9 mouse cellular contexts compared by ENCODE assay signal in genomic region chr13:75877907-75878306, GRCm38 (mm10). TPM values are rescaled to one million over a fixed set of nuclear protein-coding genes. Genes with fewer than 3 reads are reported as not detected.
DNase-seq lines count a peak whose midpoint lies in the region; ATAC-seq lines count a peak whose summit lies in the region.
"Had no signal": no experiment of that assay in that cellular context is flagged by ENCODE, and none has a peak within 500 bp of the region (broad histone marks: within the 10 kb centered on the region; RNA-seq: fewer than 3 reads in every experiment).

No protein-coding gene starts in this region.

- H3K27ac ChIP-seq in hindbrain, embryonic 14.5 days: no peak overlapping the region
- no peak overlapping the region for H3K27ac ChIP-seq in hindbrain, embryonic 13.5 days
- no peak overlapping the region for H3K27ac ChIP-seq in midbrain, embryonic 15.5 days
- H3K27ac ChIP-seq: embryonic facial prominence, embryonic 13.5 days had no signal

- H3K4me2 ChIP-seq in hindbrain, embryonic 14.5 days (replicated peaks): no peak overlapping the region
- no peak overlapping the region for H3K4me2 ChIP-seq in hindbrain, embryonic 13.5 days
- H3K4me2 ChIP-seq in midbrain, embryonic 15.5 days: no peak overlapping the region
- H3K4me2 ChIP-seq: embryonic facial prominence, embryonic 13.5 days had no signal

- H3K9ac ChIP-seq in hindbrain, embryonic 14.5 days: no peak overlapping the region
- H3K9ac ChIP-seq in hindbrain, embryonic 13.5 days: no peak overlapping the region
- H3K9ac ChIP-seq in midbrain, embryonic 15.5 days: no peak overlapping the region
- H3K9ac ChIP-seq: embryonic facial prominence, embryonic 13.5 days had no signal

- peak; percentile 78 for DNase-seq in hindbrain, embryonic 14.5 days (ENCODE audit: low spot score)
- peak; percentile 59 for DNase-seq in A20 (ENCODE audit: low read depth, low spot score)
- peak; percentile 82 for DNase-seq in NIH3T3 (ENCODE audit: low read depth)
- DNase-seq in embryo, embryonic 10 days (ENCODE audit: low spot score): peak; percentile 65
- DNase-seq in kidney, postnatal 10 days: peak; percentile 50
- no peak for DNase-seq in spleen, adult 18-20 months

- H3K36me3 ChIP-seq in hindbrain, embryonic 14.5 days (replicated peaks; ENCODE audit: control insufficient read depth, insufficient read depth): peaks cover 32% of the 10 kb centered on the region
- peaks cover 18% of the 10 kb centered on the region for H3K36me3 ChIP-seq in hindbrain, embryonic 13.5 days
- H3K36me3 ChIP-seq in midbrain, embryonic 15.5 days (replicated peaks): 0 out of 2 replicates have a peak, but pooled peaks cover 3% of the 10 kb centered on the region

- H3K4me3 ChIP-seq in hindbrain, embryonic 14.5 days (replicated peaks; ENCODE audit: low read length): no peak overlapping the region
- no peak overlapping the region for H3K4me3 ChIP-seq in hindbrain, embryonic 13.5 days
- H3K4me3 ChIP-seq in midbrain, embryonic 15.5 days: no peak overlapping the region
- H3K4me3 ChIP-seq: embryonic facial prominence, embryonic 13.5 days had no signal

- H3K4me1 ChIP-seq in hindbrain, embryonic 14.5 days (replicated peaks; ENCODE audit: control insufficient read depth, insufficient read depth, low read length): no peaks in the 10 kb centered on the region
- H3K4me1 ChIP-seq in hindbrain, embryonic 13.5 days (replicated peaks): no peaks in the 10 kb centered on the region
- H3K4me1 ChIP-seq in midbrain, embryonic 15.5 days: no peaks in the 10 kb centered on the region
- H3K4me1 ChIP-seq: embryonic facial prominence, embryonic 13.5 days had no signal

- no peaks in the 10 kb centered on the region for H3K27me3 ChIP-seq in hindbrain, embryonic 14.5 days (ENCODE audit: control insufficient read depth, insufficient read depth, low read length)
- no peaks in the 10 kb centered on the region for H3K27me3 ChIP-seq in hindbrain, embryonic 13.5 days
- no peaks in the 10 kb centered on the region for H3K27me3 ChIP-seq in midbrain, embryonic 15.5 days (replicated peaks)
- H3K27me3 ChIP-seq: embryonic facial prominence, embryonic 13.5 days had no signal

- no peaks in the 10 kb centered on the region for H3K9me3 ChIP-seq in hindbrain, embryonic 14.5 days (ENCODE audit: control insufficient read depth, low read length)
- no peaks in the 10 kb centered on the region for H3K9me3 ChIP-seq in hindbrain, embryonic 13.5 days
- no peaks in the 10 kb centered on the region for H3K9me3 ChIP-seq in midbrain, embryonic 15.5 days
- H3K9me3 ChIP-seq: embryonic facial prominence, embryonic 13.5 days had no signal

- no peak for ATAC-seq in hindbrain, embryonic 14.5 days (ENCODE audit: low FRiP score)
- no peak for ATAC-seq in hindbrain, embryonic 13.5 days (ENCODE audit: low FRiP score)
- ATAC-seq in midbrain, embryonic 15.5 days (replicated peaks): peak; percentile 75

RNA-seq across cellular contexts. Expression of gene Glrx, which starts 38.2 kb away (rescaled TPM):
- polyA plus RNA-seq in hindbrain, embryonic 14.5 days (2014; fragmentation: Nextera tagmentation; extraction: Ambion mirVana): 76.1 and 78.5 TPM in 2 replicates
- polyA plus RNA-seq in hindbrain, embryonic 13.5 days (2015; fragmentation: Nextera tagmentation; extraction: Ambion mirVana): 50.0 and 50.4 TPM in 2 replicates
- 43.4 and 44.4 TPM in 2 replicates for polyA plus RNA-seq in midbrain, embryonic 15.5 days (2015; fragmentation: Nextera tagmentation; extraction: Ambion mirVana)

Comparison
In these comparisons a context has a peak if more than half of its experiments do, and no peak if none do; other contexts are left out.
1. DNase-seq: peak in hindbrain, embryonic 14.5 days (single experiment), A20 (single experiment), NIH3T3 (single experiment), embryo, embryonic 10 days (single experiment) and kidney, postnatal 10 days (single experiment); none in spleen, adult 18-20 months (0 of 2).